Mouse (Mus musculus) cerebellum, adult 8-10 months (tissue): Measurements from ENCODE around the gene 4931406C07Rik.

Experiments
- DNase-seq: peaks from one replicate; pipeline ENCODE4 v3.0.0; 2022

4931406C07Rik gene

GRCm38 (mm10) chr9:15287846-15288245, 18.4 kb downstream of the 4931406C07Rik start:
- no peak for DNase-seq

GRCm38 (mm10) chr9:15285443-15285842, 20.8 kb downstream of the 4931406C07Rik start:
- no peak for DNase-seq

- no peak for DNase-seq
These were observed 25.8 kb downstream of the 4931406C07Rik start for GRCm38 (mm10) chr9:15280491-15280879.

- peak; percentile 91 for DNase-seq
These were observed 26.4 kb downstream of the 4931406C07Rik start, which contains the start of gene Med17 for GRCm38 (mm10) chr9:15279649-15280490. TSS of gene Med17 (minus strand) at chr9:15279931.

GRCm38 (mm10) chr9:15279139-15279648, 27.1 kb downstream of the 4931406C07Rik start:
- no peak for DNase-seq

- no peak for DNase-seq
These were observed 27.9 kb downstream of the 4931406C07Rik start for GRCm38 (mm10) chr9:15278343-15278742.

- no peak for DNase-seq
These were observed 29.4 kb downstream of the 4931406C07Rik start for GRCm38 (mm10) chr9:15276855-15277254.

- DNase-seq = no peak
These were observed 32.3 kb downstream of the 4931406C07Rik start for GRCm38 (mm10) chr9:15273981-15274380.

GRCm38 (mm10) chr9:15263487-15263886, 42.8 kb downstream of the 4931406C07Rik start:
- peak; percentile 29 for DNase-seq

GRCm38 (mm10) chr9:15261980-15262379, 44.3 kb downstream of the 4931406C07Rik start:
- DNase-seq = no peak

GRCm38 (mm10) chr9:15256214-15256613, 50.0 kb downstream of the 4931406C07Rik start:
- DNase-seq = no peak

- DNase-seq = no peak
These were observed 51.7 kb downstream of the 4931406C07Rik start for GRCm38 (mm10) chr9:15254501-15254900.

- no peak for DNase-seq
These were observed 54.1 kb downstream of the 4931406C07Rik start for GRCm38 (mm10) chr9:15252196-15252595.

- DNase-seq = no peak
These were observed 55.9 kb downstream of the 4931406C07Rik start for GRCm38 (mm10) chr9:15250376-15250775.

- no peak for DNase-seq
These were observed 60.8 kb downstream of the 4931406C07Rik start for GRCm38 (mm10) chr9:15245319-15246075.

GRCm38 (mm10) chr9:15242130-15242529, 64.1 kb downstream of the 4931406C07Rik start:
- no peak for DNase-seq

- DNase-seq = peak; percentile 13
These were observed 64.7 kb downstream of the 4931406C07Rik start for GRCm38 (mm10) chr9:15241596-15241939.

GRCm38 (mm10) chr9:15240863-15241595, 65.2 kb downstream of the 4931406C07Rik start:
- DNase-seq = no peak

- no peak for DNase-seq
These were observed 66.2 kb downstream of the 4931406C07Rik start for GRCm38 (mm10) chr9:15240006-15240405.

- DNase-seq = no peak
These were observed 67.0 kb downstream of the 4931406C07Rik start, which contains the start of gene Vstm5 for GRCm38 (mm10) chr9:15239042-15239925. TSS of gene Vstm5 (plus strand) at chr9:15239045.

GRCm38 (mm10) chr9:15238297-15238990, 67.8 kb downstream of the 4931406C07Rik start:
- no peak for DNase-seq
